Mouse (Mus musculus) spleen, postnatal 36 days (tissue): ENCODE results near the gene Qser1.

Experiments used
- DNase-seq, 2 experiments: peaks; one replicate each; pipeline ENCODE4 v3.0.0; 2022; ENCODE audit warnings: low spot score in 2 of 2, mixed read lengths in 1 of 2

The Qser1 gene

GRCm38 (mm10) chr2:104817555-104818330, 1.2 kb upstream of the Qser1 start:
- DNase-seq, result no peak

GRCm38 (mm10) chr2:104816866-104817439, 393 bp upstream of the Qser1 start:
- DNase-seq, result peak; percentile 75 to 76

- DNase-seq, result peak; percentile 5 to 13
Measured at GRCm38 (mm10) chr2:104815561-104816370, 794 bp downstream of the Qser1 start.

- no peak for DNase-seq
Measured at GRCm38 (mm10) chr2:104814181-104814951, 2.2 kb downstream of the Qser1 start.

- DNase-seq, result peak; percentile 1 to 11
Measured at GRCm38 (mm10) chr2:104805435-104805834, 11.1 kb downstream of the Qser1 start.

GRCm38 (mm10) chr2:104774763-104775162, 41.8 kb downstream of the Qser1 start:
- DNase-seq, result peak in 1 of 2 experiments; percentile 3

- DNase-seq, result no peak
Measured at GRCm38 (mm10) chr2:104768697-104769096, 47.9 kb downstream of the Qser1 start.

GRCm38 (mm10) chr2:104764018-104764417, 52.5 kb downstream of the Qser1 start:
- DNase-seq, result no peak

GRCm38 (mm10) chr2:104763134-104763703, 53.3 kb downstream of the Qser1 start:
- no peak for DNase-seq

GRCm38 (mm10) chr2:104750611-104751010, 65.9 kb downstream of the Qser1 start:
- peak in 1 of 2 experiments; percentile 4 for DNase-seq

GRCm38 (mm10) chr2:104748652-104749183, 67.8 kb downstream of the Qser1 start:
- DNase-seq, result no peak

GRCm38 (mm10) chr2:104746251-104746650, 70.3 kb downstream of the Qser1 start:
- DNase-seq, result peak in 1 of 2 experiments; percentile 2

GRCm38 (mm10) chr2:104743971-104744370, 72.6 kb downstream of the Qser1 start:
- no peak for DNase-seq

- DNase-seq, result no peak
Measured at GRCm38 (mm10) chr2:104743160-104743559, 73.4 kb downstream of the Qser1 start.

- peak; percentile 72 to 77 for DNase-seq
Measured at GRCm38 (mm10) chr2:104742741-104743064, 73.9 kb downstream of the Qser1 start, which contains the start of gene Depdc7. Gene Depdc7 (minus strand): TSS chr2:104742878.

- no peak for DNase-seq
Measured at GRCm38 (mm10) chr2:104741896-104742740, 74.4 kb downstream of the Qser1 start.

- no peak for DNase-seq
Measured at GRCm38 (mm10) chr2:104741015-104741758, 75.4 kb downstream of the Qser1 start.

- DNase-seq, result no peak
Measured at GRCm38 (mm10) chr2:104740248-104740949, 76.2 kb downstream of the Qser1 start.

- no peak for DNase-seq
Measured at GRCm38 (mm10) chr2:104739691-104740090, 76.9 kb downstream of the Qser1 start.
